Mouse (Mus musculus): ENCODE measurements around the gene Ccr3.
"Not testable (repeated sequence)": the region's sequence is repeated elsewhere in the genome, so short reads cannot be mapped to it uniquely, and the experiment has no call there.

The Ccr3 gene

DNA sequence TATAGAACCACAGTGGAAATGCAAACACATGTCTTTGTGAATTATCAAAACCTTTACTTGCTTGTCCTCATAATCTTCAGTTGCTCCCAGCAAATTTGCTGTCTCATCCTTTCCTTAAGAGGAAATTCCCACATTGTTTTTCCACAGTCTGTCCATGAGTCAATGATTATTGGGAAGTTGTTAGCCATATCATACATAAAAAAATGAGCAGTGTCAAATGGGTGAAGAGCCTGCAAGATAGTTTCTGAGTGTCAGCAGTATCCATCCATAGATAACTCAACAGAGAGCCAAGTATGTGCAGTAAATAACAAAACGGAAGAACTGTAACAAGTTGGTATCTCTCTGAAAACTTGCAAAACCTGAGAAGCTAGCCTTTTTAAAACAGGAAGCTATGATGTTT, at the start of gene Ccr3:
Ccr3 (plus strand) TSS at position 301 of the 400 bp plus-strand sequence.
- no peak for DNase-seq (ENCODE audit: inconsistent ontology term)

- no peak for DNase-seq (ENCODE audit: inconsistent ontology term)
These were observed 46.1 kb upstream of the Ccr3 start for GRCm38 (mm10) chr9:123975630-123976029.

DNA sequence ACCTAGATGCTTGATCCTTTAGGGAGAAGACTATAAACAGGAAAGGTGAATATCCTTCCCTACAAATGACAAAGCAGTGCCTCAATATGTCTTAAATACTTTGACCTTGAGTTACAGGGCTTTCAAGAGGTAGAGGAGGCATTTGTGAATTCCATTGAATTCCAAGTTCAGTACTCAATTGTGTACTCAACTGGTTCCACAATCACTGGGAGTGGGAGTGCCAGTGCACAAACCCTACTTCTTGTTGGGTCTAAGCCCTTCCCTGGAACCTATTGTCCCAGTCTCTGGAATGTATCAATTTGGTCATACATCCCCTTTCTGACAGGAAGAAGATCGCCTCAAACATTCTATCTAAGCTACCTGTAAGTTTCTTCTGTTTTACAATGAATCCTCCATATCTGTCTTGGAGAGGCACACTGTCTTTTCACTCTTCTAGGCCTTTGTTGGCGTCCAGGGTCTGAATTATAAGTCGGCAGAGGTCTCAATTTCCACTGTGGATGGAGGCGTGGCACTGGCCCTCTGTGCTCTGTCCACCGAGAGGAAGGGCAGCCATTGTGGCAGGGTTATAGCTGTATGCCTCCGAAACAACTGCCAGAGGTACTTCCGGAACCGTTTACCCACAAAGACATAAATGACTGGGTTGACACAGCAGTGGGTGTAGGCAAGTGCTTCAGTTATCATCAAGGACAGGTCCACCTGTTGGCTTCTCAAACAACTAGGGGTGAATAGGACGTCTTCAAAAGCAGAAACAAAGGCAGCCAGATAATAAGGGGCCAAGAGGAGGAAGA, 44.7 kb upstream of the Ccr3 start:
- DNase-seq (ENCODE audit: inconsistent ontology term): no peak

DNA sequence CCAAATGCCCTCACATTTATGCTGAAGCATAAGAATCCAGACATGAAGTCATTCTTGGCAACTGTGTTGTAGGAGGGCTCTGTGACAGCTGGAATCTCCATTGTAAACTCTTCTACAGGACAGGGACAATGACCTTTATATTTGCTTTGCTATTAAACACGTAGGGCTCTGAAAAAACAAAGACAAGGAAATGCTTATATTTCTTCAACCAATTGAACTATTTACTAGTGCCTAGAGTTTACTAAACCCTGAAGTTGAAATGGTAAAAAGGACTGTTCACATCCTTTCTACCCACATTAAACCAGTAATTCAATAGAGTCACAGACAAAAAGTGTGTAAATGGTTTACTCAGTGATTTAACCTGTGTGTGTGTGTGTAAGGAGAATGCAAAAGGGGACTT, 43.5 kb upstream of the Ccr3 start, which contains the start of gene Ccr1l1:
Ccr1l1 (minus strand) TSS at position 101 of the 400 bp plus-strand sequence.
- no peak for DNase-seq (ENCODE audit: inconsistent ontology term)

GRCm38 (mm10) chr9:123980858-123981475, 40.8 kb upstream of the Ccr3 start:
- not testable (repeated sequence) for DNase-seq (ENCODE audit: inconsistent ontology term)

DNA sequence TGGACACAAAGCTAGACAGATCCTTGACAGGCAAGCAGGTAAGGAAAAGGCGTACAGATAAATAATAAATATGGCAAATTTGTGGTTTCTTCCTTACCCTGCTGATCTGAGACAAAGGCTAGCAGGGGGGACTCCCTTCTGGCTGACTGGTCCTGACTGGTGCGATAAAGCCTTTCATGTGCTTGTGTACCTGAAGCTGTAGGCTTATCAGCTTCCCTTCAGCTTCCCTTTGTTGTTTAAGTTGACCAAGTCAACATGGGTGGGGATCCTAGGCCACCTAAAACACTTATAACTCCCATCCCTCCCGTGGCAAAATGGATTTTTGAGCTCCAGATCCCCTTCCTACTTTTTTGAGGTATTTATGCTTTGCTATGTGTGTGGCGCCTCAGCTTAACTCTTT, 39.9 kb upstream of the Ccr3 start:
- DNase-seq (ENCODE audit: inconsistent ontology term): no peak

DNA sequence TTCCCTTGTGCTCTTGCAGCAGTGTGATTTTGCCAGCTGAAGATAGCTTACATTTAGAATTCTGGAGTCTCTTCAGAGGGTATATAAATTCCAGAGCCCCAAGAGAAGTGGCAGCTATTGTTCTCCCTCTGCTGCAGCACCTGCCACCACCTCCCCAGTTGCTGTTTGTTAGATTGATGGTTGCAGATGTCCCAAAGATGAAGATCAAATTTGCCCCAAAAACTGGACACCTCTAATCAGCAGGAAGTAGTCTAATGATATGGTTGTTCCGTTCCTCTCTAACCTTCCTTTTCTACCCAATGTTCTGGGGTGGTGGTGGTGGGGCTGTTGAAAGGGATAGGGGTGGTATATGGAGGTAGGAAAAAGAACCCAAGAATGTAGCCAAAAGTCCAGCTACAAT, 39.1 kb upstream of the Ccr3 start:
- DNase-seq (ENCODE audit: inconsistent ontology term): no peak

- DNase-seq (ENCODE audit: inconsistent ontology term): no peak
These were observed 36.8 kb upstream of the Ccr3 start for GRCm38 (mm10) chr9:123984943-123985342.

- DNase-seq (ENCODE audit: inconsistent ontology term): no peak
These were observed 35.6 kb upstream of the Ccr3 start for GRCm38 (mm10) chr9:123986217-123986616.

- no peak for DNase-seq (ENCODE audit: inconsistent ontology term)
These were observed 32.1 kb upstream of the Ccr3 start for GRCm38 (mm10) chr9:123989671-123990070.

GRCm38 (mm10) chr9:123991312-123991906, 30.4 kb upstream of the Ccr3 start:
- no peak for DNase-seq (ENCODE audit: inconsistent ontology term)

- DNase-seq (ENCODE audit: inconsistent ontology term): no peak
These were observed 24.1 kb upstream of the Ccr3 start for GRCm38 (mm10) chr9:123997719-123998118.

GRCm38 (mm10) chr9:123999784-124000183, 22.0 kb upstream of the Ccr3 start:
- no peak for DNase-seq (ENCODE audit: inconsistent ontology term)

- DNase-seq (ENCODE audit: inconsistent ontology term): no peak
These were observed 9.1 kb upstream of the Ccr3 start for GRCm38 (mm10) chr9:124012691-124013090.

DNA sequence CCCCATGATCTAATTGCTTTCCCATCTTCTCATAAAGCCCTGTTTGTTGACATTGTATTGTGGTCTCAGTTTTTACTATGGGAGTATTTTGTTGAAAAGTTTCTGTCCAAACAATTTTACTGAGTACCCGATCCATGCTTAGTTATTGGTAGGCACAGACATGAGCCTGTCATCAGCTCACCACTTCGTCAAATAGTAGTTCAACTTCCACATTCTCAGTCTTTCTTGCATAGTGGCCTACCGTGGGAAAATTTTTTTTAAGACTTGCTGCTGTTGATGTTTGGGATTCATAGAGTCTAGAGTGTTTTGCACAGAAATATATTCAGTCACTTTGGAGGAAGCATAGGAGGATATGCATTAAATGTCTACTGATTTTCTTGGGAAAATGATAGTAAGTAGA, 8.5 kb upstream of the Ccr3 start:
- DNase-seq (ENCODE audit: inconsistent ontology term): no peak

DNA sequence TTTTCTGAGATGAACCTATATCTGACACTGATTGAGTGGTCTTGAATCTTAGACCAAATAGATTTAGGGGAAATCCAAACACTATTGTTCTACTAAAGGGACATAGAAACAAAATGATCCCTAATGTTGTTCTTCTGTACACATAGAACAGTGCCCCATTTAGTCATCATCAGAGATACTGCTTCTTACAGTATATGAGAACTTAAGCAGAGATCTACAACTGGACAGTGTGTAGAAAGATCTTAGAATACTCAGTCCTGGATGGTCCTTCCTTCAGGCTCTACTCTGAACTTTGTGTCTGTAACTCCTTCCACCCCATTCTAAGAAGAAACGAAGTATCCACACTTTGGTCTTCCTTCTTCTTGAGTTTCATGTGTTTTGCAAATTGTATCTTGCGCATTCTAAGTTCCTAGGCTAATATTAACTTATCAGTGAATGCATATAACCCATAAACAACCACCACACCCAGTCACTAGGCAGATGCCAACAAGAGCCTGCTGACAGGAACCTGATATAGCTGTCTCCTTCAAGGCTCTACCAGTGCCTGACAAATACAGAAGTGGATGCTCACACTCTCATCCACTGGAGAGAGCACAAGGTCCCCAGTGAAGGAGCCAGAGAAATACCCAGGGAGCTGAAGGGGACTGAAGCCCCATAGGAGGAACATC, 6.7 kb upstream of the Ccr3 start:
- DNase-seq (ENCODE audit: inconsistent ontology term): no peak

DNA sequence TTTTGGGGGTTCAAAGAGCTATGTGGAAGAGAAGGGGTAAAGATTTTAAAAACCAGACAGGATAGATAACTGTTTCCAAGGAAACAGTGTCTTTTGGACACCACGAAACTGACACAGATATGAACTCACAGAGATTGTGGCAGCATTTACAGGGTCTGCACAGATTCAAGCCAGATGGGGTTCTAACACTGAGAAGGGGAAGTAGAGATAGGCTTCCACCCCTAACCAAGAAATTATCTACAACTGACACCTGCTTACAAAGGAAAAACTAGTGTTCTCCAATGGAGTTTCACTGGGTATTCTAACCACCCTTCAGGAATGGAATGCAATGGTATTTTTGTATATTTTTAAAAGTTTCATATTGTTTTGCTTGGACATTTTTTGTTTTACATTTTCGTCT, 5.7 kb upstream of the Ccr3 start:
- no peak for DNase-seq (ENCODE audit: inconsistent ontology term)

GRCm38 (mm10) chr9:124019887-124020286, 1.9 kb upstream of the Ccr3 start:
- no peak for DNase-seq (ENCODE audit: inconsistent ontology term)

- DNase-seq (ENCODE audit: inconsistent ontology term): no peak
These were observed 11.6 kb downstream of the Ccr3 start for GRCm38 (mm10) chr9:124033345-124033744.

GRCm38 (mm10) chr9:124037707-124038106, 15.9 kb downstream of the Ccr3 start:
- DNase-seq (ENCODE audit: inconsistent ontology term): peak; percentile 38

GRCm38 (mm10) chr9:124038158-124038582, 16.4 kb downstream of the Ccr3 start:
- DNase-seq (ENCODE audit: inconsistent ontology term): no peak

GRCm38 (mm10) chr9:124038949-124039348, 17.2 kb downstream of the Ccr3 start:
- no peak for DNase-seq (ENCODE audit: inconsistent ontology term)

Measured in Muller cell, postnatal 12 days (primary cell).